Mouse (Mus musculus) cerebellum, adult 2 months (tissue): ENCODE data around the gene Stom.

Source experiments
- CTCF ChIP-seq: fragments of 200-500 bp; IDR thresholded peaks from 2 replicates; pipeline ENCODE4 v1.5.1; 2011; ENCODE audit warnings: low read depth, mild to moderate bottlenecking, control low read depth, low read length, moderate library complexity, borderline replicate concordance; ENCODE audit not compliant: insufficient read depth
- POLR2A ChIP-seq: fragments of 200-500 bp; IDR thresholded peaks from 2 replicates; pipeline ENCODE4 v1.6.1; 2011; ENCODE audit warnings: low read length, control low read depth, borderline replicate concordance; ENCODE audit not compliant: insufficient read depth

DNA sequence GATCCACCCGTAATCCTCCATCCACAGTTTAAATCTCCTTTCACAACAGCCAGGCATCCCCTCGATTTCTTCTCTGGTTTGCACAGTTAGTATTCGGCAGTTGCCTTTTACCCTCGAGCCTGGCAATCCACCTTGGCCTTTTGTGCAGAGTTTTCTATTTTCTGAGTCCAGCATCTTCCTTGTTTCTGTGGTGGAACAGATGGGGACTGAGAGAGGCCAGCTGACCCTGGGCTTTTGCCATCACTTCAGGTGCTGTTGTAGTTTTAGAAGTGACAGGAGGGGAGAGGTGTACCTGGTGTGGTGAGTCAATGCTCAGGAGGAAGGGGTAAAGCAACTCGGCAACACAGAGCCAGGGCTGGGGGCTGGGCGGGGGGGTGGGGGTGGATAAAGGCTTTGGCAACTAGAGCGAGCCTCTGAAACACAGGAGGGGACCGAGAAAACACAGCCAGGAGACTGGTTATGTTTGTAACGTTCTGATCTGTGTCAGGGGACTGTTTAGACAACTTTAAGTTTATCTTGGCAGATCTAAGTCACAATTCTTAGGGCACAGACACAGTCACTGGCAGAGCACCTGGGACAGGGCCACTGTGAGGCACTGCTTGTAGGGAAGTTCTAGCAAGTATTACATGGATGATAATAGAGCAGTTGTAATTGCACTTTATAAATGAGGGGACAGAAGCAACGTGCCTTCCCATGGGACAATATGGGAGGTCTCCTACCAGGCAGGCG lies 8.5 kb downstream of the Stom start:
- TF ChIP-seq CTCF (no peak), POLR2A (no peak)
